Mouse (Mus musculus): ENCODE measurements at regions not wholly inside any gene's neighbourhood (a gene's known extent, or its start where the extent isn't known, plus 50 kb on each side); places are given as distances from the start of the nearest gene placed in this dataset.

- peak; percentile 65 for DNase-seq (ENCODE audit: inconsistent ontology term)
Observed at GRCm38 (mm10) chr8:96680416-96681027, 792.2 kb upstream of the Got2 start.

- no peak for DNase-seq (ENCODE audit: inconsistent ontology term)
Observed at GRCm38 (mm10) chr8:96679510-96679909, 791.2 kb upstream of the Got2 start.

- peak; percentile 20 for DNase-seq (ENCODE audit: inconsistent ontology term)
Observed at GRCm38 (mm10) chr8:96674703-96675102, 786.4 kb upstream of the Got2 start.

GRCm38 (mm10) chr8:96656495-96657279 lies 768.3 kb upstream of the Got2 start:
- DNase-seq (ENCODE audit: inconsistent ontology term) = no peak

- no peak for DNase-seq (ENCODE audit: inconsistent ontology term)
Observed at GRCm38 (mm10) chr8:96647743-96648142, 759.4 kb upstream of the Got2 start.
